Mouse (Mus musculus) heart, embryonic 15.5 days (tissue): Measurements from ENCODE around the gene Nip7. TPM values are rescaled to one million over a fixed set of nuclear protein-coding genes. Genes with fewer than 3 reads are reported as not detected.

Source experiments
- ATAC-seq: fragments of 200-750 bp; cut with Nextera tagmentation; replicated peaks from 2 replicates; pipeline ENCODE4 v1.8.0; 2017; ENCODE audit warnings: low read depth, moderate TSS enrichment; ENCODE audit not compliant: insufficient number of reproducible peaks, insufficient read depth, low FRiP score
- H3K27ac ChIP-seq: fragments of 300-500 bp; sonication (generic); 2 replicates; pipeline ENCODE4 v1.5.1; 2015; ENCODE audit warnings: mild to moderate bottlenecking, inconsistent platforms
- H3K27me3 ChIP-seq: fragments of 300-500 bp; sonication (generic); 2 replicates; pipeline ENCODE4 v1.6.1; 2015; ENCODE audit warnings: inconsistent platforms
- H3K36me3 ChIP-seq: fragments of 300-500 bp; sonication (generic); 2 replicates; pipeline ENCODE4 v1.6.1; 2015; ENCODE audit warnings: mild to moderate bottlenecking, inconsistent platforms
- H3K4me1 ChIP-seq: fragments of 300-500 bp; sonication (generic); replicated peaks from 2 replicates; pipeline ENCODE4 v1.6.1; 2015; ENCODE audit warnings: inconsistent platforms
- H3K4me2 ChIP-seq: fragments of 300-500 bp; sonication (generic); 2 replicates; pipeline ENCODE4 v1.6.1; 2015; ENCODE audit warnings: inconsistent platforms, mild to moderate bottlenecking, moderate library complexity
- H3K4me3 ChIP-seq: fragments of 300-500 bp; sonication (generic); 2 replicates; pipeline ENCODE4 v1.5.1; 2015; ENCODE audit warnings: mild to moderate bottlenecking, inconsistent platforms
- H3K9ac ChIP-seq: fragments of 300-500 bp; sonication (generic); 2 replicates; pipeline ENCODE4 v1.6.1; 2015; ENCODE audit warnings: mild to moderate bottlenecking, inconsistent platforms
- H3K9me3 ChIP-seq: fragments of 300-500 bp; sonication (generic); replicated peaks from 2 replicates; pipeline ENCODE4 v1.6.1; 2016; ENCODE audit warnings: inconsistent platforms
- WGBS: fragments of 180-500 bp; shearing (Covaris S2); methylation state at CpG from one replicate; pipeline ENCODE4 v1.1.7; 2015; ENCODE audit warnings: mixed read lengths; 5-methylcytosine and 5-hydroxymethylcytosine counted together
- microRNA-seq: library from miRNA; unstranded; fragments of <30 nt; microRNA quantifications from one replicate; pipeline ENCODE4, GENCODE M21; 2016
- polyA plus RNA-seq: library from polyadenylated mRNA; unstranded; fragments of >200 nt; fragmentation: Nextera tagmentation; extraction: Ambion mirVana; gene quantifications from 2 replicates; pipeline ENCODE4 v1.2.1, GENCODE M21; 2015

Gene Nip7
- polyA plus RNA-seq, 1 experiment from 2014 or later = 46.8 TPM

DNA sequence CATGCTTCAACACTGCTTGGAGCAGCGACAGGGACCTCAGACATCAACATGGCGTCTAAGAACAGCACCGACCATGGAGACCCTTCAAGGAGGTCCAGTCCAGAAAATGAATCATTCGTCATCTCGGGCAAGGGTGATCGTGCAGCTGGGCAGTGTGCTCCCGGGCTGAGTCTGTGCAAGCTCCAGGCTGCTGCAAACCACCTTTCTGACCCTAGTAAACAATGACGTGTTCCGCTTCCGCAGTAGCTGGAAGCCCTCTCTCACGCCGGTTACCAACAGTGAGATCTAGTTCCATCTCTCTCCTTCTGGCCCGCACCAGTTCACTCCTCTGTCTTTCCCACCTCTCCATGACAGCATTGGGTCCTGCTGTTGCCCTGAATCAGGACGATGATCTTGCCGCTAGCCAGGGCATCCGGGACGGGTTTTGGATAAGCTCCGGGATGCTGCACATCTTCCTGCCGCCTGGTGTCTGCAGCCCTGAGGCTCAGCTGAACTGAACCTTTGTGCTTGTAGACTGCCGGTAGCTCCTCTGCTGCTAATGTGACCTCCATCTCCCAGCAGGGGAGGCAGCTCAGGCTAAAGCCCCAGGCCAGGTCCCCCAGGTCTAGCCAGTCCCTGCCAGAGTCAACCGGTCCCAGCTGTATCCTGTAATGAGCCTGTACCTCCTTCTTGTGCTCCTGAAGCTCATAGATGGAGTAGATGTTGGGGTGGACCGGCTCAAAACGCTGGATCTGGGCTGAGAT lies 52.5 kb downstream of the Nip7 start:
- Histone ChIP-seq H3K36me3 (no peaks in the 10 kb centered on the region), H3K9ac (no peak overlapping the region), H3K4me3 (0 out of 2 replicates have a peak overlapping the region, but pooled peaks have one; percentile 9), H3K4me2 (peak overlapping the region; percentile 17; the same call in 1 of the 2 replicates), H3K27ac (no peak overlapping the region), H3K4me1 (no peaks in the 10 kb centered on the region), H3K27me3 (no peaks in the 10 kb centered on the region), H3K9me3 (no peaks in the 10 kb centered on the region)
- 59% methylated on average over 23 of the region's 23 CpGs for WGBS
- no peak for ATAC-seq

DNA sequence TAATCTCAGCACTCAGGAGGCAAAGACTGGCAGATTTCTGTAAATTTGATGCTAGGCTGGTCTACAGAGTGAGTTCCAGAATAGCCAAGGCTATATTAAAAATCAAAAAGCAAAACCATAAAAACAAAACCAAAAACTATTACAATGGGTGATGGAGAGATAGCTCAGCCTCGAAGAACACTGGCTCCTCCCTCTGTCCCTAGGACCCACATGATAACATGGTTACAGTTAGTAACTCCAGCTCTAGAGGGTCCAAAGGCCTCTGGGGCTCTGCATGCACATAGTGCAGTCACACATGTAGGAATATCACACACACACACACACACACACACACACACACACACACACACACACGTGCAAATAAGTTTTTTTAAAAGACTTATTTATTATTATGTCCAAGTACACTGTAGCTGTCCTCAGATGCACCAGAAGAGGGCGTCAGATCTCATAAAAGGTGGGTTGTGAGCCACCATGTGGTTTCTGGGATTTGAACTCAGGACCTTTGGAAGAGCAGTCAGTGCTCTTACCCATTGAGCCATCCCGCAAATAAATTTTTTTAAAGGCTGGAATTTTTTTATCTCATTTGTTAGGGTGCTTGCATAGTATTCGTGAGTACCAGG lies 53.2 kb downstream of the Nip7 start:
- Histone ChIP-seq H3K4me2 (no peak overlapping the region), H3K4me3 (no peak overlapping the region), H3K27me3 (no peaks in the 10 kb centered on the region), H3K9ac (no peak overlapping the region), H3K27ac (no peak overlapping the region), H3K4me1 (peaks cover 8% of the 10 kb centered on the region), H3K9me3 (no peaks in the 10 kb centered on the region), H3K36me3 (no peaks in the 10 kb centered on the region)
- no peak for ATAC-seq
- 77% methylated on average over 5 of the region's 5 CpGs for WGBS

Small RNA genes within 50 kb of the gene (microRNA-seq; reads per million reads assigned to microRNA genes)
- 1.1 reads per million for gene Mir7075

Other genes starting within 250 kb of the Nip7 start
- gene Has3, start 186.6 kb upstream of the Nip7 start, polyA plus RNA-seq = 0.14 and 0.27 TPM in 2 replicates
- gene Utp4, start 163.2 kb upstream of the Nip7 start, polyA plus RNA-seq = 36.4 and 43.1 TPM in 2 replicates
- gene Sntb2, start 121.1 kb upstream of the Nip7 start, polyA plus RNA-seq = 12.6 and 15.8 TPM in 2 replicates
- 52.8 and 57.3 TPM in 2 replicates for gene Vps4a, start 25.7 kb upstream of the Nip7 start, polyA plus RNA-seq
- gene Pdf, start 8.3 kb upstream of the Nip7 start, polyA plus RNA-seq = 42.3 and 49.8 TPM in 2 replicates
- gene Cog8, start 188 bp upstream of the Nip7 start, polyA plus RNA-seq = 25.1 and 28.9 TPM in 2 replicates
- gene Tmed6, start 8.8 kb downstream of the Nip7 start, polyA plus RNA-seq = not detected in 2 replicates
- gene Terf2, start 39.7 kb downstream of the Nip7 start, polyA plus RNA-seq = 9.5 and 10.4 TPM in 2 replicates
- gene Cyb5b, start 93.8 kb downstream of the Nip7 start, polyA plus RNA-seq = 51.2 and 58.7 TPM in 2 replicates
- gene Nfat5, start 236.6 kb downstream of the Nip7 start, polyA plus RNA-seq = 10.4 and 11.4 TPM in 2 replicates